Mouse (Mus musculus) frontal cortex, postnatal 14 days (tissue): ENCODE results near the gene BC034090.

Experiments used
- DNase-seq, 2 experiments: peaks; one replicate each; pipeline ENCODE4 v3.0.0; 2022; ENCODE audit warnings: low spot score in 2 of 2

The BC034090 gene

GRCm38 (mm10) chr1:155216844-155217243 lies 27.4 kb downstream of the BC034090 start:
- no peak for DNase-seq

GRCm38 (mm10) chr1:155216313-155216712 lies 27.9 kb downstream of the BC034090 start:
- DNase-seq, result no peak

GRCm38 (mm10) chr1:155215066-155215764 lies 29.0 kb downstream of the BC034090 start:
- peak in 1 of 2 experiments; percentile 68 for DNase-seq

GRCm38 (mm10) chr1:155213912-155214311 lies 30.3 kb downstream of the BC034090 start:
- no peak for DNase-seq

- no peak for DNase-seq
Observed at GRCm38 (mm10) chr1:155212936-155213774, 31.1 kb downstream of the BC034090 start.

- DNase-seq, result no peak
Observed at GRCm38 (mm10) chr1:155212493-155212892, 31.8 kb downstream of the BC034090 start.

- DNase-seq, result no peak
Observed at GRCm38 (mm10) chr1:155212081-155212480, 32.2 kb downstream of the BC034090 start.

- DNase-seq, result no peak
Observed at GRCm38 (mm10) chr1:155211017-155211416, 33.2 kb downstream of the BC034090 start.

- no peak for DNase-seq
Observed at GRCm38 (mm10) chr1:155210011-155210763, 34.1 kb downstream of the BC034090 start.

GRCm38 (mm10) chr1:155207859-155208258 lies 36.4 kb downstream of the BC034090 start:
- no peak for DNase-seq

GRCm38 (mm10) chr1:155205822-155206660 lies 38.2 kb downstream of the BC034090 start:
- DNase-seq, result no peak

GRCm38 (mm10) chr1:155205311-155205710 lies 38.9 kb downstream of the BC034090 start:
- no peak for DNase-seq

- no peak for DNase-seq
Observed at GRCm38 (mm10) chr1:155204560-155205162, 39.6 kb downstream of the BC034090 start.

GRCm38 (mm10) chr1:155203954-155204353 lies 40.3 kb downstream of the BC034090 start:
- DNase-seq, result no peak

- DNase-seq, result no peak
Observed at GRCm38 (mm10) chr1:155203101-155203500, 41.1 kb downstream of the BC034090 start.

GRCm38 (mm10) chr1:155202472-155202871 lies 41.8 kb downstream of the BC034090 start:
- DNase-seq, result no peak

- no peak for DNase-seq
Observed at GRCm38 (mm10) chr1:155201914-155202313, 42.3 kb downstream of the BC034090 start.

- no peak for DNase-seq
Observed at GRCm38 (mm10) chr1:155201373-155201879, 42.8 kb downstream of the BC034090 start.

GRCm38 (mm10) chr1:155200967-155201366 lies 43.3 kb downstream of the BC034090 start:
- DNase-seq, result no peak

- no peak for DNase-seq
Observed at GRCm38 (mm10) chr1:155199522-155199921, 44.7 kb downstream of the BC034090 start.

GRCm38 (mm10) chr1:155196691-155197090 lies 47.6 kb downstream of the BC034090 start:
- no peak for DNase-seq
